Mouse (Mus musculus) ES-Bruce4 (cell line): ENCODE measurements around the gene Trim38.

Experiments used
- CTCF ChIP-seq: IDR thresholded peaks from one replicate; pipeline ENCODE4 v1.8.1; 2011; ENCODE audit warnings: low read depth, low read length
- POLR2A ChIP-seq: IDR thresholded peaks from one replicate; pipeline ENCODE4 v1.8.1; 2011; ENCODE audit warnings: low read length; ENCODE audit not compliant: insufficient read depth

- no peak for TF ChIP-seq CTCF
- no peak for TF ChIP-seq POLR2A
These were observed 10.4 kb upstream of the Trim38 start for GRCm38 (mm10) chr13:23759251-23759771.
